Mouse (Mus musculus) natural killer cell, adult 2 months (primary cell): ENCODE results near the gene Mvb12b.
A peak's percentile ranks its signal among the peaks of the same experiment; 100 is the strongest.

ENCODE experiments used
- DNase-seq, 2 experiments: peaks; one replicate each; pipeline ENCODE4 v3.0.0; 2022; ENCODE audit warnings: low spot score in 2 of 2

Gene Mvb12b

DNA sequence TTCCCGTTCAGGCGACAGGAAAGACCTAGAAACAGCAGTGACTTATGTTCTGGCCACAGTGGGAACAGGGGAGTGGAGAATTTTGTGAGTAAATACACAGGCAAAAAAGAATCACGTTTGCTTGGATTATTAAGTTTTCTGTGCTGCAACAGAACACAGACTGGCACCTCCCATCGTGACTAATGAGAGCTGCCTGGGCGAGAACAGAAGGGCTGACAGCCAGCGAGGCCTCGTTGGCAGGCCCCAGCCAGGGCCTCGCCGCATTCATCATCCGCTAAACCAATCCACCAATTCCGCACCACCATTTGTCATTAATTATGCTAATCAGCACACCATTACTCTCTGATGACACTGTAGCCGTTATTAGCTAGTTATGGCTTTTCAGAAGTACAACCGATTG lies 102.2 kb downstream of the Mvb12b start:
- DNase-seq = no peak

DNA sequence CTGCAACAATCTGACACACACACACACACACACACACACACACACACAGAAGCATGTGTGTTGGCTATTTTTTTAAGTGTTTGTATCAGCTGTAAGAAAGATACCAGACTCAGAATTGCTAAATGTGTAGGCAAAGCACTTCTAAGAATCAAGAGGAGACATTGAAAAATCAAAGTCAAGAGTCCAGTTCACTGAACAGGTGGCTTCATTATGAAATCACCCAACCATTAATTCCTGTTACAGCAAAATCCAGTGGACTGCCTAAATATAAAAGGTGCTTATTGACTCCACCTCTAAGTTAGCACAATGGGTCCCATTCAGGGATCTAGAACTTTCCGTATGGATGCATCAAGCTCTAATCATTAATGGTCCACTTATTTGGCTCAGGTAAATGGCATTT lies 103.0 kb downstream of the Mvb12b start:
- DNase-seq = no peak

DNA sequence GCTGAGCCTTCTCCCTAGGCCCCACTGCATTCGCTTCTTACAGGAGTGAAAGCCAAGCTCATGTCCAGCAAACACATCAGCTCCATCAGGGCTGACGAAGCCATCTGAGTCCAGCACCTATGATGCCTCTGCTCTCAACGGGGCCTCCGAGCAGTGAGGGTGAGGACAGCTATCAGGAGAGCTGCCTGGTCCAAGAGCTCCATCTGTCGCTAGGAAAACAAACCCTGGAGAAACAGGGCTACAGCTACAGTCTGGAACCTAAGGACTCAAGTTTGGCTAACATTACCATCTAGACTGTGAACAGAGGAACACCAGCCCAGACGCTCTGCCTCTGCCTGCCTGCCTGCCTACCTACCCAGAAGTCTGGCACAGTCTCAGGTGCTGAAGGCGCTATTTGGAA lies 104.3 kb downstream of the Mvb12b start:
- no peak for DNase-seq

DNA sequence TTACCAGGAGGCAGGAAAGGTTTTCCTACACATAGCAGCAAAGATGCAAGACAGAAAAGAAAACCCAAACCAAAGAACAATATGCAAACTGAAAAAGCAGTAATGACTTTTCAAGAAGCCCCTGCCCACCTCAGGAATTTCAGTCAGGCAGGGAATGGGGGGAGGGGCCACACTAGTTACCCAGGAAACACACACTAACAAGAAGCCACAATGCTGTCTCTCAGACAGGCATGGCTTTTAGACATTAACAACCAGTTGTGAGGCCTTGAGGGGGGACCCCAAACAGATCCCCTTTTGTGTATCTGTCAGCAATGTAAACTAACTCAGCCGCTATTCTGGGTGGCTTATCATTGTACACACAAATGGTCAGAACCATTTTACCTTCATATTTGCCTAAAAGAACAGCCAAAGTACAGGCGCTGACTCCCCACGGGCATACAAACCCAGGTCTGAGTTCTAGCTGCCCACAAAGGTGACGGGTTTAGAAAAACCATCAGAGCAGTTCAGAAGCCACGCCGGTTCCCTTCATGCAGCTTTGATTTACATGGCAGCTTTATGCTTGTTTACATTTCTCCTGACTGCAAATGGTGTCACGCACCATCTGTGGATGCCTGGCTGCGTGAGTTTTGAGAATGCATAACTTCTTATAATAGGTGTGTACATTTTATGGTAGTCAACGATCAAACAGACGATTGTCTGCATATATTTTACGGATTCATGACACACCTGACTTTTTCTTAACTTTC lies 105.9 kb downstream of the Mvb12b start:
- DNase-seq = no peak

DNA sequence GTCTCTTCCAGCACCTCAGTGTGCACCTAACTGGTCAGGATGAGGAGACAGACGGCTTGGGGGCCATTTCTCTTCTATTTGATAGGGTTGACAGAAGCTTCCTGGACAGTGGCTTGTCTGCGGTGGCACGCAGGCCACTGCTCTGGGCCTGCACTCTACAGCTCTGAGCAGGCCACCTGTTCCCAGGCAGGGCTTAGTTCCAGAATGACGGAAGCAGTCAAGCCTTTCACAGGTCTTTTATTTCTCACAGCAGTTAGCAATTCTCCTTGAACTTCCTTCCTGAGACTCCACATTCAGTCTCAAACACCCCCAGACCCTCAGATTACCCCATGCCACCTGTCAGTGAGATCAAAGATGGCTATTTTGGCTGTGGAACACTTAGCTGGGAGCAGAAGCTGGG lies 109.3 kb downstream of the Mvb12b start:
- DNase-seq = no peak

DNA sequence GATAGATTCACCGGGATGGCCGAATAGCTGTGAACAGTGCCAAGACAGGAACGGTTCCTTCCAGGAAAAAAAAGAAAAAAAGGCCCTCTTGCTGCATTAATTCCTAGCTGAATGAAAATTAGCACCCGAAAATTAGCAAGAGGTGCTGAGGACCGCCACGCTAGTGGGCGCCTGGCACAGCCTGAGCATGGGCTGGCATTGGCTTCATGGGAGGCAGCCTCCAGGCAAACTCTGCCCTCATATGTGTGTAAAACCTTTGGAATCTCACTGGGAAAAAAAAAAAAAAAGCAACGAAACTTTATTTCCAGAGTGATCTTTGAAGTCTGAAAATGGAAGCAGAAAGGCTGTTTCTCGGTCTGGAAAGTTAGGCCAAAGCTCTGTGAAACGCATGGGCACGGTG lies 110.7 kb downstream of the Mvb12b start:
- no peak for DNase-seq

DNA sequence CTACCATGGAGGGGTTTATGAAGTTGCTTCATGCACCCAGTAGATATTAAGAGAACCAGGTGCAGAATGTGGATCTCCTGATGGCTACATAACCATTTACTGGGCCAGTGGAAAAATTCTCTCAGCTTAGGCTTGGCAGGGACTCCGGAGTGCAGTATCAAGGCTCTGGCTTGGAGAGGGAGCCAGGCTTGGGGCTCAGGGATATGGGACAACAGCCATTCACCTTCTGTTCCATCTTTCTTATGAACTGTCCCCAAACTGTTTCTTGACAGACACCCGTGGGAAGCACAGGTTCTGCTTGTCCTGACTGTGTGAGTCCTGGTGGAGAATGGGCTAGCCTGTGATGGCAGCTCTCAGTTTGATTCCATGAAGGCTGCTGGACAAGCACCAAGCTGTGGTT lies 112.9 kb downstream of the Mvb12b start:
- no peak for DNase-seq

DNA sequence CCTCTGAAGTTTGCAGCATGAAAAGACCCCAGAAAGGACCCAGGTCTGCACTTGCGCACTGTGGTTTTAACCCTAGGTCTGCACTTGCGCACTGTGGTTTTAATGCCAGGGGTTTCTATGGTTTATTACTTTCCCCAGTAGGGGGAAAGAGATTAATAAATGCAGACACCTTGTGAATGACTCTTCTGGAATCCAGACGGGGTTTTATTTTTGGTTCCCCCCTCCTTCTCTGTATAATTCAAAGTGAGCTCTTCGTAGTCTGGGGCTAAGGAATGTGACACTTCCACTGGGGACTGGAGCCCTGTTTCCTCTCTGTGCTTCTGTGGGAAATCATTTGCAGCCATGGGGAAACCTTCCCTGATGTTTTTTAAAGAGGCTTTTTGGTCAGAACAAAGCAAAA lies 113.6 kb downstream of the Mvb12b start:
- no peak for DNase-seq

DNA sequence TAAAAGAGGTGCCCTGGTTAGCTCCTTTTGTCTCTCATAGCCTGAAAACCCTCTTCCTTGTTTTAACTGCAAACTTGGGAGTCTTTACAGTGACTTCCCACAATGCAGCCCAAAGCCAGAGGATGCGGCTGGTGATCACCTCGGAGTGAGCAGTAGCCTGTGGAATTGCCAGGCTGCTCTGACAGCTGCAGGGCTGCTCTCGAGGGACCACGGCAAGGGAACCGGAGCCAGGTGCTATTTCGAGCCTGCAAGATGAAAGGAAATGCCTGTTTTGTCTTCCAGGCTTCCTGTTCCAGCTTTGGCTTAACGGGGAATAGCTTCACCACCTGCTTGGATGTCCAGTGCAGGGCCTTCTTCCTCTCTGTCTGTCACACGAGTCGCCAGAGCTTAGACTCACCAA lies 115.3 kb downstream of the Mvb12b start:
- no peak for DNase-seq

DNA sequence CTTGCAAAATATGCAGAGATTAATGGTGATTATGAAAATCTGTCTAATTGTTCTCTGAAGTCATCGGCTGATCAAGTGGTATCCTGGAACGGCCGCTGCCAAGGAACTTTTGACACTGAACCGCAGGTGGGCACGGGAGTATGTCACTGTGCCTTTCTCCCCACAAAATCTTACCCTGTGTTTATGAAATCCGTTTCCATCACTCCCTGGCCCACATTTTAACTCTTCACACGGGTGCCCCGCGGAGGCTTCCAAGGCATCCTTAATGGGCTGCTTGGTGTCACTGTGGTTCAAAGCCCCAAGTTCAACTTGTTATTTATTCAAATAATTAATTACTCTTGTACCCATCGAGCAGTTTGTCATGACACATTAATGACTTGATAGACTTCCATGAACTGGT lies 116.4 kb downstream of the Mvb12b start:
- DNase-seq = no peak

DNA sequence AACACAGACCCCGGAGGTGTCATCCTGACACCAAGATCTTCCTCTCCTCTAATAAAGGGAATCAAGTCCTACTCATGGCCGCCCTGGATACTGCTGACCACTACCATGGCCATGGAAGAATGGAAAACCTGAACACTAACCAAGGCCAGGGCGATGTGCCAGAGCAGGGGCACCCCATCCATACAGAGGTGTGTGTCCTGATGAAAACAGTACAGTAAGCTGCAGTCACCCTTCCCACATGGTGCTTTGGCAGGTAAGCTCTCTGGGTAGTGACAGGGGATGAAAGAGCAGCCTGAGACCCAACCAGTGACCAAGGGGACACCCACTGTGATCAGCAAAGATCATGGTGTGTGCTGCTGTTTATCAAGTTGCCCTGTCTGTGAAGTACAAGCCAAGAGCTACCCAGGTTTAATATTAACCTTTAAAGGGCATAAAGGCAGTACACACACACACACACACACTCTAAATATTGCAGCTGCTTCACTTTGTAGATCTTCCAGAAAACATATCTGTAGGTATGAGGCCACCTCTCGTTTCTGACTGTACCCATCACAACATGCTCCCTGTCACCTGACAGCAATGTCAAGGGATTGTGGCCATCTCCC lies 117.1 kb downstream of the Mvb12b start:
- DNase-seq = no peak

DNA sequence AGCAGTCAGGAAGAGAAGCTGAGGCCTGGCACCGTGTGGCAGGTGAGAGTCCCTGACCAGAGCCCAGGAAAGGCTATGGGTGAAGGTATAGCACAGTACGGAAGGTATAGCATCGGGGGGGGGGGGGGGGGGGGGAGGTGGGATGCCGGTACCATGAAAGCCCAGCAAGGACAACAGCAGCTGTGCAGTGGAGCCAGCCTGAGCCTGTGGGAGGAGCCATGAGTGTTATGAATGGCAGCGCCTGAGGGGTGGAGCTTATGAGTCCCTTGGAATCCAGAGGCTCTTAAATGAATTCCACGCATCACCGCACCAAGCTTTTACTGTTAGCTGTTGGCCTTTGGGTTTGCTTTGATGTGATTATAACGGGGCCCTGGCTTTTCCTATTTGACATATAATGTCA lies 123.3 kb downstream of the Mvb12b start:
- no peak for DNase-seq

DNA sequence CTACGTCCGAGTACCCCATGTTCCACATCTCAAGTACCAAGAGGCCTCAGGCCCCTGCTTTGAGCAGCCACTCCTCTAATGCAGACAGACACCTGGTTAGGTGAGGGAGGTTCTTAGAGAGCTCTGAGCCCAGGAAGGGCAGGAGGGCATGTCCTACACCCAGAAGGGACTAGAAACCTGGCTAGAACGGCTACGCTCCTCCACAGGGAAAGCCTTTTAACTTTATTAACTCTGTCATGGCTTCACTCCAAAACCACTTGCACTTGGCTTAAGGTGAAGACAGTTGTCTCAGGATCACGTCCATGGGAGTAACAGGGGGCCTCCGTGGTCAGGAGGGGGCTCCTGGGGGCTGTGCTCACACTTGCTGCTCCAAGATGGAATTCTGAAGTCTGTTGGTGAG lies 125.5 kb downstream of the Mvb12b start:
- DNase-seq = no peak

DNA sequence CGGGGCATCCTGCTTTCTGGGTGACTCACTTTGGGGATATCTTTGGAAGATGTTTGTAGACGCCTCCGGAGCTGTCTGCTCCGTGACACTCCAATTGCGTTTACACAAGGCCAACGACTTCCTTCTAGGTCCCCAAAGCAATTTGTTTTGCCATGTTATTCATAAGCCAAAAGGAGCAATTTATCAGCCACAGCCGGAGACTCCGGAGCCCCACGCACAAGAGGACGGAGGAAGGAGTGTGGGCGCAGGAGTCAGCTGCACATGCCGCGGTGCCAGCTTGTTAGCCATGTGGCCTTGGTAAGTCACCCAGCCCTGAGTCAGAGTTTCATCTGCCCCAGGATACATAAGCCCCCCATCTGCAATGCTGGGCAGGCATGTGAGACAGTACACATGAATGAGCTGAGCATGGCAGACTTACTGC lies 127.2 kb downstream of the Mvb12b start:
- no peak for DNase-seq

DNA sequence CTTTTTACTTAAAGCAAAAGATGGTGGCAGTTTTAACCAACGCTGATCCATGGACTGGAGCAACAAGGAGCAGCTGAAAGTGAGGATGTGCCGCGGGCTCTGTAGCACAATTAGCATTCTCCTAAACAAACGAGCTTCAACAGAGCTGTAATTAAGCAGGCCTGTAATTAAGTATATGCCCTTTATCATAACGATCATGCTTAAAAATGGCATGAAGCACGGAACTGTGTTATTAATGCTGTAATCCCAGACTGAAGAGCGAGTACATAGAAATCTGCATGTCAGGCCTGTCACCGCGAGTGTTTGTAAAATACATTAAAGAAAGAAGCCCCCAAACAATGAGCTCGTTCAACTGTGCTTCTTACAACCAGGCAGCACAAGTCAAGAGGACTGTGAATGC lies 128.3 kb downstream of the Mvb12b start:
- no peak for DNase-seq

DNA sequence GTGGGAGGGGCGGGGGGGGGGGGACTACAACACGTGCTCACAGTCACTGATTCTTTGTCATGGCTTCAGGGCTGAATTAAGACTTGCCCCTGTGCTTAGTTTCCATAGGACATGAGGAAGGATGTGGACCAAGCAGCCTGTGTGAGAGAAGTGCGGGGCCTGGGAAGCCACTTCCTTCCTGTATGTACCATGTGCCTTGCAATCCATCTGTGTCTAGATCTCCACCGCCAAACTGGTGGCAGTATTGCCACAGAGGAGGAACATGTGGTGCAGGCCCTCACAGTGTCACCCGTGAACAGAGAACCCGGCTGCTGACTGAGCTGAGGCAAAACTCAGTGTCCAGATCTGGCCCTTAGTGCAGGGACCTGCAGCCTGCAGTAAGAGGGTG lies 132.1 kb downstream of the Mvb12b start:
- DNase-seq = no peak

DNA sequence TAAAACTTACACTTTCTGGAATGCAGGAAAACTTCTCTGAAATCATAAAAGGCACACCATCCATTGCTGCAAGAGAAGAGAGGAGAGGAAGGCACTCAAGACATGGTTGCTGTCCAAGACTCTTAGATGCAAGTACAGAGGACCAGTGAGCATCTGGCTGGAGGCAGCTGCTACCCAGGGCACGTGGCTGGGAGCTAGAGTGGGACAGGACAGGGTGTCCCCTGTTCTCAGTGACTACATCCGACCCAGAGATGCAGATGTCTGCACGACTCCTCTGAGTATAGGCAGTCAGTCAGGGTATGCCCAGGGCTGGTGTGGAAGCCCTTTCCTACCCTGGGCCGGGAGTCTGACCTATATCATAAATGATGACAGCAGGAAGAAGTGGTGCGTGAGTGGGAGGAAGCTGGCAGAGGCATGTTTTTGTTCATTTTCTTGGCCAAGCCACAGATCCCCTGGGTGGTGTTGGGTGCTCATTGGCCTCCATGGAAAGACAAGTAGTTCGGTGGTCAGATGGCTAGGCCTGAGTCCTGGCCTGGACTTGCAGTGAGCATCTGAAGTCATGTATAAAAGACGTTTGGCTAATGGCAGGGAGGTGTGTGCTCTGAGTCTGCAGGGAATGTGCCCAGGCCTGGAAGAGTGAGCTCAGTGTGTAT lies 132.6 kb downstream of the Mvb12b start:
- no peak for DNase-seq

DNA sequence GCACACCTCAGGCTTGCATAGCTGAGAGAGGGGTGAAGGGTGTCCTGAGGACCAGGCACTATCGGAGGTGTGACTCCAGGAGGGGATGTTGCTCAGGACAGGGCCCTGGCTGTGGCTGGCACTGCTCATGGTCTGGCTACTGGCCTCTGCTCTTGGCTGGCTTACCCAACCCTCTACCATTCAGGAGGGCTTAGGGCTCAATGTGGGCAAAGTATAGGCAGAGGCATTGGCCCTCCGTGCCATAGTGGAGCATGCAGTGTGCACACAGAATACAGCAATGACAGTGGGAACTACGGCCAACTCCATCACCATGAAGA lies 133.5 kb downstream of the Mvb12b start:
- DNase-seq = no peak

DNA sequence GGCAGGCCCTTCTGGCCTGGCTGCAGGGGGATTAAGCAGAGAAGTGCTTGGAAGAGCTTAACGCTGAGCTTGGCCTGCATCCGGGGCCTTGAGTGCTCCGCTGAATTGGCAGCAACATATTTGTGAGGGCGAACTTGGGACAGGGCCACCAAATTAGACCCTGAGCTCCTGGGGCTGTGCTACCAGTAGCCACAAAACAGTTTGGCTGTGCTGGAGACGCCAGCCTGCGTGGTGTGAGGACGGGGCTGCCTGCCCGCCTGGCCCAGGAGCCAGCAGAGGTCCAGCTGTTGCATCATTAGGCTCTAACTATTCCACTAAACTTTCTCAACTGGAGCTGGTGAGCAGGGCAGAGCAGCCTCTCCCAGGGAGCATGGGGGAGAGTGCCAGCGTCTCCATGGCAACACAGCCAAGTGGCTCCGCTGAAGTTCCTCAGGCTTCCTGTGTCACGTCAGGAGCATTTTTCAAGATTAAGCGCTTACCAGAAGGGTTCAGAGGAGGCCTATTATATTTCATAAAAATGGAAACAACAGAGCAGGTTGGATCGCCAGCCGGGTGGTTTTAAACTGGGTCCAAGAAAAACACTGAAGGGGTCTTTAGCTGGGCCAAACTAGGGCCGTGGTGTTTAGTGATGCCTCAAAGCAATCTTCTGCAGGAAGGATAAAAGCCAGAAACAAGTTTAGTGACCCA lies 134.0 kb downstream of the Mvb12b start:
- DNase-seq = no peak

DNA sequence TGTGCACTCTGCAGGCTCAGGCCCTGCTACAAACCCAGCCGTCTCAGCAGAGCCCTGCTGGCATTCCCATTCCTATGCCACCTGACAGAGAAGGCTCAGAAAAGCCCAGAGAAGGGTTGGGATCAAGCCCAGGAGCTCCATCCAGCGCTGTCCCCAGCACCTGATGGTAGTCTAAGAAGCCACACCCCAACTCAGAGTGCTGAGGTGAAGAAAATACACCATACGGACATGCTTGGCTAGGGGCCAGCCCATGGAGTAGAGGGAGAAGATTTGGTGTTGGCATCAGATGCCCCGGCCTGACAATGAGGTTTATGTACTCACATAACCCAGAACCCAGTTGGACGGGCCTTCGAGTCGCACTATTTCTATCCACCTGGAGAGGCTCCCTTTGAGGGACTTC lies 137.1 kb downstream of the Mvb12b start:
- no peak for DNase-seq

DNA sequence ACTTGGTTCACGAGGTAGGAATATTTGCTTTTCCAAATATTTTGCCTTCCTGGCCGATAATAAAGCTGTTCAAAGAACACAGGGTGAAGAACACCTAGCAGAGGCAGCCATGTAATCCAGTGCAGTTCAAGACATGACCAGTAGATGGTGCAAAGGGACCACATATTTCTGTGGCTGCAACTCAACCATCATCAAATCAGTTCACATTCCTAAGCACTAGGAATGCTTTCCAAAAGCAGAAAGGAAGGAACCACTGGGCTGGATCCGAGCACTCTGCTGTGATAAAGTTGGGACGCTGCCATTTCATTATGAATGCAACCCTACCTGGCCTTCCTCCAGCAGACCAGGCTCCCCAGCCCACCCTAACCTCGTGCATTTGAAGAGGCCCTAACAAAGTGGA lies 141.3 kb downstream of the Mvb12b start:
- DNase-seq = peak; percentile 10 to 56

DNA sequence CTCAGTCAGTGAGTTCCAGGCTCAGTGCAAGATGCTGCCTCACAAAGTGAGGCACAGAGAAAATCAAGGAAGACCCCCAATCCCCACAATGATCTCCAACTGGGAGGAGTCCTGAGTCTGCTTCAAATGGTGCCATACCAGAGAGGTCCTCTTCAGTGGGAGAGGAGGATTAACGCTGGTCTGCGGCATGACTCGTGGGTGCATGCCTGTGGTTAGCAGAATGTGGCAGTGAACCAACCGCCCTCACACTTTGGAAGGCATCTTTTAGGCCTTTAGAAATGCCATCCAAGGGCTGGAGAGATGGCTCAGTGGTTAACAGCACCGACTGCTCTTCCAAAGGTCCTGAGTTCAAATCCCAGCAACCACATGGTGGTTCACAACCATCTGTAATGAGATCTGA lies 142.0 kb downstream of the Mvb12b start:
- no peak for DNase-seq

DNA sequence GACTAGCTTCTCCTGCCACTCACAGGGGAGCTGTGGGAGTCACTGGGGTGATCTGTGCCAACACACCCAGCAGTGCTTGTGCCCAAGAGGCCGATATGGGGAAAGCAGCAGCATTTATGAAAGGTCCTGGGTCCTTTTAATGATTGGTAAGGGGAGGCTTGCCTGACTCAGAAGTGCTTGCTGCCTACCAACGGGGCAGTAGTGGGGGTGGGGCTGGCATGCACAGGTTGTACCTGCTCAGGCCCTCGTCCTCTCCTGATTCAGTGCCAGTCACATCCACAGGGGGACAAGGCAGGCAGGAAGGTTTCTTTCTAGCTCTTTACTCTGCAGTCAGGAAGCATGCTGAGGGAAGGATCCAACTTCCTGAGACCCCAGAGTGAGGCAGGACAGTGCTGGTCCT lies 150.6 kb downstream of the Mvb12b start:
- DNase-seq = no peak
